13 mouse cellular contexts compared by ENCODE assay signal in the genomic region with DNA sequence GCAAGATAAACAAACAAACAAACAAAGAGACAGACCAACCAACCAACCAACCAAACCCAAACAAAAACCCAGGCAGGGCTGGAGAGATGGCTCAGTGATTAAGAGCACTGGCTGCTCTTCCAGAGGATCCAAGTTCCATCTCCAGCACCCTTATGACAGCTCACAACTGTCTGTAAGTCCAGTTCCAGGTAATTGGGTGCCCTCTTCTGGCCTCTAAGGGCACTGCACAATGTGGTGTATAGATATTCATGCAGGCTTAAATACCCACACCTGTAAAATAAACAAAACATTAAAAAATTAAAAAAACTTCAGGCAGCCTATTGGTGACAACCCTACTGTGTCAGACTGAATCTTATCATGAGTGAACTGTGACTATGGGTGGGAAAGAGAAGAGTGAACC.
DNase-seq lines count a peak whose midpoint lies in the region; ATAC-seq and TF ChIP-seq lines count a peak whose summit lies in the region.
"Had no signal": no experiment of that assay in that cellular context is flagged by ENCODE, and none has a peak within 500 bp of the region (broad histone marks: within the 10 kb centered on the region; RNA-seq: fewer than 3 reads in every experiment).

No protein-coding gene starts in this region.

- no peak overlapping the region for H3K27ac ChIP-seq in intestine, postnatal 0 days (ENCODE audit: low read depth, low read length)
- H3K27ac ChIP-seq in intestine, embryonic 15.5 days: no peak overlapping the region
- no peak overlapping the region for H3K27ac ChIP-seq in forebrain, embryonic 13.5 days
- H3K27ac ChIP-seq: hindbrain, embryonic 13.5 days; limb, embryonic 12.5 days; neural tube, embryonic 12.5 days had no signal

- TF ChIP-seq POLR2A in brain, embryonic 14.5 days (IDR thresholded peaks at IDR 0.05; ENCODE audit: borderline replicate concordance, extremely low read depth, insufficient read depth, insufficient read length, poor library complexity, severe bottlenecking): no peak

- H3K4me3 ChIP-seq in intestine, postnatal 0 days (ENCODE audit: low read depth, low read length): no peak overlapping the region
- H3K4me3 ChIP-seq in intestine, embryonic 15.5 days (replicated peaks): no peak overlapping the region
- no peak overlapping the region for H3K4me3 ChIP-seq in forebrain, embryonic 13.5 days
- H3K4me3 ChIP-seq: hindbrain, embryonic 13.5 days; limb, embryonic 12.5 days; neural tube, embryonic 12.5 days had no signal

- DNase-seq in retina, adult 2 months (ENCODE audit: low read depth, low spot score): peak; percentile 11
- DNase-seq in retina, postnatal 1 day: no peak
- no peak for DNase-seq in brain, embryonic 14.5 days (ENCODE audit: low read depth)
- DNase-seq in thymus, postnatal 36 days: peak; percentile 5 to 6
- DNase-seq in yolk sac, embryonic 10.5 days (ENCODE audit: low spot score): no peak
- DNase-seq: right cerebral cortex, postnatal 14 days had no signal

- peak; percentile 62 for TF ChIP-seq CTCF in intestine, postnatal 0 days (IDR thresholded peaks at IDR 0.05; ENCODE audit: low read depth)
- peak; percentile 22; the same call in 1 of the 2 replicates for TF ChIP-seq CTCF in brain, embryonic 14.5 days (IDR thresholded peaks at IDR 0.05; ENCODE audit: borderline replicate concordance, extremely low read depth, insufficient read depth, insufficient read length)

- no peaks in the 10 kb centered on the region for H3K4me1 ChIP-seq in intestine, postnatal 0 days (replicated peaks; ENCODE audit: control insufficient read depth, insufficient read depth, low read length)
- H3K4me1 ChIP-seq in intestine, embryonic 15.5 days (replicated peaks): no peaks in the 10 kb centered on the region
- peaks cover 11% of the 10 kb centered on the region for H3K4me1 ChIP-seq in forebrain, embryonic 13.5 days
- H3K4me1 ChIP-seq: limb, embryonic 12.5 days had no signal

- H3K9me3 ChIP-seq in intestine, postnatal 0 days (ENCODE audit: control insufficient read depth): no peaks in the 10 kb centered on the region
- H3K9me3 ChIP-seq in intestine, embryonic 15.5 days: no peaks in the 10 kb centered on the region
- no peaks in the 10 kb centered on the region for H3K9me3 ChIP-seq in forebrain, embryonic 13.5 days (replicated peaks)
- H3K9me3 ChIP-seq: hindbrain, embryonic 13.5 days; neural tube, embryonic 12.5 days had no signal

- no peak overlapping the region for H3K9ac ChIP-seq in intestine, postnatal 0 days (ENCODE audit: low read depth, low read length)
- no peak overlapping the region for H3K9ac ChIP-seq in intestine, embryonic 15.5 days
- no peak overlapping the region for H3K9ac ChIP-seq in forebrain, embryonic 13.5 days
- H3K9ac ChIP-seq: hindbrain, embryonic 13.5 days; limb, embryonic 12.5 days; neural tube, embryonic 12.5 days had no signal

- no peaks in the 10 kb centered on the region for H3K36me3 ChIP-seq in intestine, postnatal 0 days (ENCODE audit: control insufficient read depth, insufficient read depth)
- H3K36me3 ChIP-seq in intestine, embryonic 15.5 days: no peaks in the 10 kb centered on the region
- no peaks in the 10 kb centered on the region for H3K36me3 ChIP-seq in forebrain, embryonic 13.5 days (ENCODE audit: poor library complexity, severe bottlenecking)
- H3K36me3 ChIP-seq: hindbrain, embryonic 13.5 days; limb, embryonic 12.5 days; neural tube, embryonic 12.5 days had no signal

- no peak for ATAC-seq in intestine, postnatal 0 days
- ATAC-seq in intestine, embryonic 15.5 days: no peak
- no peak for ATAC-seq in forebrain, embryonic 13.5 days

- H3K27me3 ChIP-seq in intestine, postnatal 0 days (replicated peaks; ENCODE audit: control insufficient read depth, insufficient read depth, low read length): no peaks in the 10 kb centered on the region
- no peaks in the 10 kb centered on the region for H3K27me3 ChIP-seq in intestine, embryonic 15.5 days (replicated peaks)
- peaks cover 11% of the 10 kb centered on the region; the same call in 1 of the 2 replicates for H3K27me3 ChIP-seq in forebrain, embryonic 13.5 days
- H3K27me3 ChIP-seq: hindbrain, embryonic 13.5 days; limb, embryonic 12.5 days; neural tube, embryonic 12.5 days had no signal

- no peak overlapping the region for H3K4me2 ChIP-seq in intestine, postnatal 0 days (replicated peaks; ENCODE audit: low read depth)
- H3K4me2 ChIP-seq in intestine, embryonic 15.5 days (replicated peaks): no peak overlapping the region
- H3K4me2 ChIP-seq in forebrain, embryonic 13.5 days: no peak overlapping the region
- H3K4me2 ChIP-seq: heart, embryonic 11.5 days; hindbrain, embryonic 13.5 days; limb, embryonic 12.5 days; neural tube, embryonic 12.5 days had no signal

Comparison
In these comparisons a context has a peak if more than half of its experiments do, and no peak if none do; other contexts are left out.
1. DNase-seq: peak in retina, adult 2 months (single experiment) and thymus, postnatal 36 days (2 of 2); none in retina, postnatal 1 day (single experiment), brain, embryonic 14.5 days (single experiment) and yolk sac, embryonic 10.5 days (single experiment).